In the genomic region with DNA sequence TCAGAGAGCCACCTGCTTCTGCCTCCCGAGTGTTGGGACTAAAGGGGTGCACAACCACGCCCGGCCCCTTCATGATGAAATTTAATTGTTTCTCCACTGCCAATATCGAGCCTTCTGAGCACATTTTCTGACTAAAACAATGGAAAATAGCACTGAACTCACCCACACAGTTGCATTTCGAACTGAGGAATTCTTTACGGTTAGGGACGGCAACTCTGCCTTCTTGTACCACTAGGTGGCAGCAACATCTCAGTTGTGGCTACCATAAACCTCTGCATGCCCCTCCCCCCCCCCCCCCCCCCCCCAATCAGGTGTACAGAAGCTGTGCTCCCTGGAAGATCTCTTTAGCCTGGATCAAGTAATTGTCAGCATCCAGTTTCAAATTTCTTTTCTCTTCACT, we compare ENCODE assay signal across 8 mouse cellular contexts. TPM values are rescaled to one million over a fixed set of nuclear protein-coding genes. Genes with fewer than 3 reads are reported as not detected.
DNase-seq lines count a peak whose midpoint lies in the region; ATAC-seq lines count a peak whose summit lies in the region.

No protein-coding gene starts in this region.

- H3K9ac ChIP-seq in forebrain, embryonic 16.5 days (replicated peaks; ENCODE audit: low read depth, low read length): 0 out of 2 replicates have a peak overlapping the region, but pooled peaks have one; percentile 11
- H3K9ac ChIP-seq in hindbrain, embryonic 13.5 days: no peak overlapping the region

- 0 out of 2 replicates have a peak, but pooled peaks cover 2% of the 10 kb centered on the region for H3K4me1 ChIP-seq in forebrain, embryonic 16.5 days (replicated peaks; ENCODE audit: control insufficient read depth, insufficient read depth, low read length)
- peaks cover 8% of the 10 kb centered on the region; the same call in 1 of the 2 replicates for H3K4me1 ChIP-seq in hindbrain, embryonic 13.5 days (replicated peaks)

- no peak overlapping the region for H3K27ac ChIP-seq in forebrain, embryonic 16.5 days (ENCODE audit: low read length)
- H3K27ac ChIP-seq in hindbrain, embryonic 13.5 days: no peak overlapping the region

- H3K4me2 ChIP-seq in forebrain, embryonic 16.5 days (ENCODE audit: low read length): peak overlapping the region; percentile 28
- H3K4me2 ChIP-seq in hindbrain, embryonic 13.5 days: peak overlapping the region; percentile 41

- no peak overlapping the region for H3K4me3 ChIP-seq in forebrain, embryonic 16.5 days (replicated peaks; ENCODE audit: low read length)
- H3K4me3 ChIP-seq in hindbrain, embryonic 13.5 days: no peak overlapping the region

- peak; percentile 51 for DNase-seq in Muller cell, postnatal 12 days (ENCODE audit: inconsistent ontology term)
- DNase-seq in cerebellum, adult 18-20 months: peak; percentile 75 to 78
- peak; percentile 48 to 60 for DNase-seq in layer of hippocampus, postnatal 14 days (ENCODE audit: low spot score in 2 of 2)
- peak; percentile 76 for DNase-seq in lung, postnatal 10 days
- peak; percentile 73 for DNase-seq in retina, postnatal 1 day
- no peak for DNase-seq in urinary bladder, postnatal 4 days (ENCODE audit: low spot score in 2 of 2)

- no peaks in the 10 kb centered on the region for H3K27me3 ChIP-seq in forebrain, embryonic 16.5 days (replicated peaks; ENCODE audit: control insufficient read depth, insufficient read depth, low read length)
- H3K27me3 ChIP-seq in hindbrain, embryonic 13.5 days: no peaks in the 10 kb centered on the region

- H3K9me3 ChIP-seq in forebrain, embryonic 16.5 days (ENCODE audit: control insufficient read depth, low read length): no peaks in the 10 kb centered on the region
- no peaks in the 10 kb centered on the region for H3K9me3 ChIP-seq in hindbrain, embryonic 13.5 days

- no peaks in the 10 kb centered on the region for H3K36me3 ChIP-seq in forebrain, embryonic 16.5 days (ENCODE audit: control insufficient read depth, insufficient read depth)
- H3K36me3 ChIP-seq in hindbrain, embryonic 13.5 days: no peaks in the 10 kb centered on the region

- 13% methylated on average over 7 of the region's 7 CpGs for WGBS in forebrain, embryonic 16.5 days
- WGBS in hindbrain, embryonic 13.5 days: 12% methylated on average over 7 of the region's 7 CpGs

- peak; percentile 68 for ATAC-seq in forebrain, embryonic 16.5 days
- peak; percentile 27 for ATAC-seq in hindbrain, embryonic 13.5 days (ENCODE audit: low FRiP score)

RNA-seq across cellular contexts. Expression of gene Rpia, which starts 13.2 kb away (rescaled TPM):
- 2.5 and 3.3 TPM in 2 replicates for polyA plus RNA-seq in forebrain, embryonic 16.5 days (2015; fragmentation: Nextera tagmentation; extraction: Ambion mirVana)
- 3.2 and 3.3 TPM in 2 replicates for polyA plus RNA-seq in hindbrain, embryonic 13.5 days (2015; fragmentation: Nextera tagmentation; extraction: Ambion mirVana)
- 10 to 100 TPM; 10.1 to 10.3 TPM for total RNA-seq in layer of hippocampus, postnatal 14 days (2021)

RNA-seq across cellular contexts. Expression of gene Eif2ak3, which starts 39.0 kb away (rescaled TPM):
- 14.4 and 17.8 TPM in 2 replicates for polyA plus RNA-seq in forebrain, embryonic 16.5 days (2015; fragmentation: Nextera tagmentation; extraction: Ambion mirVana)
- 13.5 and 13.9 TPM in 2 replicates for polyA plus RNA-seq in hindbrain, embryonic 13.5 days (2015; fragmentation: Nextera tagmentation; extraction: Ambion mirVana)
- 10 to 100 TPM; 24.7 to 24.8 TPM for total RNA-seq in layer of hippocampus, postnatal 14 days (2021)

Comparison
In these comparisons a context has a peak if more than half of its experiments do, and no peak if none do; other contexts are left out.
1. DNase-seq: peak in Muller cell, postnatal 12 days (single experiment), cerebellum, adult 18-20 months (2 of 2), layer of hippocampus, postnatal 14 days (2 of 2), lung, postnatal 10 days (single experiment) and retina, postnatal 1 day (single experiment); none in urinary bladder, postnatal 4 days (0 of 2).